Mouse (Mus musculus) thymus, adult 2 months (tissue): ENCODE data around the gene Dapl1. TPM values are rescaled to one million over a fixed set of nuclear protein-coding genes. Genes with fewer than 3 reads are reported as not detected.

Experiments
- DNase-seq: peaks from one replicate; pipeline ENCODE4 v3.0.0; 2021
- H3K27ac ChIP-seq: fragments of 200-500 bp; 2 replicates; pipeline ENCODE4 v1.5.1; 2012; ENCODE audit warnings: low read length, control low read depth; ENCODE audit not compliant: control insufficient read depth, insufficient read depth
- H3K27me3 ChIP-seq: fragments of 200-500 bp; 2 replicates; pipeline ENCODE4 v1.6.1; 2012; ENCODE audit warnings: mild to moderate bottlenecking, low read length, moderate library complexity, mixed read lengths; ENCODE audit not compliant: control insufficient read depth, insufficient read depth
- H3K36me3 ChIP-seq: fragments of 200-500 bp; 2 replicates; pipeline ENCODE4 v1.6.1; 2012; ENCODE audit warnings: mild to moderate bottlenecking, low read length, moderate library complexity; ENCODE audit not compliant: control insufficient read depth, insufficient read depth
- H3K4me1 ChIP-seq: fragments of 200-500 bp; replicated peaks from 2 replicates; pipeline ENCODE4 v1.6.1; 2012; ENCODE audit warnings: low read length; ENCODE audit not compliant: control insufficient read depth, insufficient read depth
- H3K4me3 ChIP-seq: fragments of 200-500 bp; 2 replicates; pipeline ENCODE4 v1.5.1; 2012; ENCODE audit warnings: mild to moderate bottlenecking, low read length, control low read depth, moderate library complexity; ENCODE audit not compliant: control insufficient read depth, insufficient read depth
- CTCF ChIP-seq: fragments of 200-500 bp; IDR thresholded peaks from 2 replicates; pipeline ENCODE4 v1.5.1; 2012; ENCODE audit warnings: mild to moderate bottlenecking, control low read depth, low read length, moderate library complexity, borderline replicate concordance; ENCODE audit not compliant: control insufficient read depth, poor library complexity, insufficient read depth; ENCODE audit errors: extremely low read depth
- POLR2A ChIP-seq: fragments of 200-500 bp; IDR thresholded peaks from 2 replicates; pipeline ENCODE4 v1.6.1; 2012; ENCODE audit warnings: mild to moderate bottlenecking, low read length, control low read depth, moderate library complexity; ENCODE audit not compliant: control insufficient read depth, poor library complexity, insufficient read depth; ENCODE audit errors: extremely low read depth
- WGBS: fragments of 180-500 bp; shearing (Covaris S2); methylation state at CpG from one replicate; pipeline ENCODE4 v1.1.7; 2018; 5-methylcytosine and 5-hydroxymethylcytosine counted together
- polyA plus RNA-seq: library from polyadenylated mRNA; depleted of rRNA; stranded (reverse); fragments of >200 nt; gene quantifications from 2 replicates; pipeline ENCODE4 v1.2.3, GENCODE M21; 2012

Dapl1 gene
- polyA plus RNA-seq, 1 experiment, result 4.7 TPM

DNA sequence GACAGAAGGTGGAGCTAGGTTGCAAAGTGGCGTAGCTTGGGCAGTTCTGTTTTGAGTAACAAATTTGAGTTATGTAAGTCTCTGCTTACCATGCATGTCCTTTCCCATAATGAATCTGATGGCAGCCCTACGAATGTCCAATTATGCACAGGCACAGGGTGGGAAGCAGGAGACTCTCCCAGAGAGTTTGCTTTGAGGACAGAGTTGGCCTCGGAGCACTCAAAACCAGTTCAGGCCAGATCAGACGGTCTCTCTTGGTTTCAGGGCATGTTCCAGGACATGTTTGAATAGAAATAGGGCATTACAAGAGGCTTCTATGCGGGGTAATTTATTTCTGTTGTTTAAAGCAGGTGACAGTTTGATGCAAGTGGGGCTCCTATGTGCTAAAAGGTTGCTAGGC lies 42.8 kb upstream of the Dapl1 start:
- DNase-seq, result no peak
- Histone ChIP-seq H3K4me1 (peaks cover 15% of the 10 kb centered on the region), H3K27ac (no peak overlapping the region), H3K27me3 (no peaks in the 10 kb centered on the region), H3K36me3 (no peaks in the 10 kb centered on the region), H3K4me3 (no peak overlapping the region)
- TF ChIP-seq POLR2A, result no peak
- TF ChIP-seq CTCF, result no peak
- 91% methylated on average over 5 of the region's 5 CpGs for WGBS

GRCm38 (mm10) chr2:59446671-59447070 lies 37.8 kb upstream of the Dapl1 start:
- no peaks in the 10 kb centered on the region for H3K27me3 ChIP-seq
- no peak overlapping the region for H3K4me3 ChIP-seq
- 85% methylated on average over 6 of the region's 6 CpGs for WGBS
- TF ChIP-seq POLR2A, result no peak
- no peak for TF ChIP-seq CTCF
- no peaks in the 10 kb centered on the region for H3K4me1 ChIP-seq
- no peaks in the 10 kb centered on the region for H3K36me3 ChIP-seq
- DNase-seq, result no peak
- no peak overlapping the region for H3K27ac ChIP-seq

DNA sequence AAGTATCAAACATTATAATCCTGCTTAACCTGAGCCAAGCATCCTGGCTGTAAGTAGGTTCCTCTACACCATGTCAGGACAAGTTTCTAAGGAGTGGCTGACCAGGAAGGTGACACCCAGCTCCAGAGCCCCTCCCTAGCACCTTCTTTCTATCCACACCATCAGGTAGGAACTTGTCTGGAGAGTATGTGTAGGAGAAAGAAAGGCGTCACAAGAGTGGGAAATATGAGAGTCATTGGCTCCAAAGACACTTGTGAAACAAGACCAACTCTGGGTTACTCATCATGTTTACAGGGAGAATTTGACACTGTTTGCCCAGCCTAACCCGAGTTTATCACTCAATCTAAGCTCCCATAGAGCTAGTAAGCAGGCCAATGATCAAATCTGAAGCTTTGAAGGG lies 36.7 kb upstream of the Dapl1 start:
- 83% methylated on average over 2 of the region's 2 CpGs for WGBS

GRCm38 (mm10) chr2:59448516-59448915 lies 35.9 kb upstream of the Dapl1 start:
- no peaks in the 10 kb centered on the region for H3K27me3 ChIP-seq
- no peaks in the 10 kb centered on the region for H3K4me1 ChIP-seq
- H3K36me3 ChIP-seq, result no peaks in the 10 kb centered on the region
- DNase-seq, result no peak
- no peak overlapping the region for H3K4me3 ChIP-seq
- TF ChIP-seq CTCF (no peak), POLR2A (no peak)
- H3K27ac ChIP-seq, result no peak overlapping the region
- 94% methylated on average over 3 of the region's 3 CpGs for WGBS

More for the DNA sequence above, 36.7 kb upstream of the Dapl1 start:
- Histone ChIP-seq H3K4me3 (no peak overlapping the region), H3K36me3 (no peaks in the 10 kb centered on the region), H3K27ac (no peak overlapping the region), H3K4me1 (no peaks in the 10 kb centered on the region), H3K27me3 (no peaks in the 10 kb centered on the region)
- no peak for DNase-seq
- TF ChIP-seq POLR2A, result no peak
- no peak for TF ChIP-seq CTCF

- 89% methylated on average over 4 of the region's 4 CpGs for WGBS
- Histone ChIP-seq H3K27ac (no peak overlapping the region), H3K4me3 (no peak overlapping the region), H3K36me3 (no peaks in the 10 kb centered on the region), H3K4me1 (no peaks in the 10 kb centered on the region), H3K27me3 (no peaks in the 10 kb centered on the region)
- DNase-seq, result no peak
- TF ChIP-seq POLR2A (no peak), CTCF (no peak)
These were observed 35.5 kb upstream of the Dapl1 start for GRCm38 (mm10) chr2:59448921-59449320.

DNA sequence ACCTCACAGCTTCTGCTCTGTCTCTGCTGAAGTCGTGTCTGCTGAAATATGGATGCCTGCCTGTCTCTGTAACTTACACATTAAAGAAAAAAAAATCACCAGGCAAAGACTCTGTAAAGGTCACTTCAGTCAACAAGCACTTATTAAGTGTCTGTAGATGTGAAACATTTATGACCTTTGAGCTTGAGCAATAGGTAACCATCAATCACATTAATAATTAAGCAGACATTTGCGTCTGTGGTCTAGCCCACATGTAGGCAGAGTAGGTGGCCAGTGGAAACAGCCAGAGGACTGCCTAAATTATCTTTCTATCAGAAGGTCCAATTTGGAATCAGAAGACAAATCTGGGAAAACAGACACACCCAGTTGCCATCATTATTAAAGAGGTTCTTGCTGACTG lies 32.8 kb upstream of the Dapl1 start:
- no peaks in the 10 kb centered on the region for H3K4me1 ChIP-seq
- TF ChIP-seq CTCF, result no peak
- DNase-seq, result no peak
- H3K27me3 ChIP-seq, result no peaks in the 10 kb centered on the region
- no peak overlapping the region for H3K4me3 ChIP-seq
- 99% methylated on average over 2 of the region's 2 CpGs for WGBS
- H3K27ac ChIP-seq, result no peak overlapping the region
- H3K36me3 ChIP-seq, result no peaks in the 10 kb centered on the region

DNA sequence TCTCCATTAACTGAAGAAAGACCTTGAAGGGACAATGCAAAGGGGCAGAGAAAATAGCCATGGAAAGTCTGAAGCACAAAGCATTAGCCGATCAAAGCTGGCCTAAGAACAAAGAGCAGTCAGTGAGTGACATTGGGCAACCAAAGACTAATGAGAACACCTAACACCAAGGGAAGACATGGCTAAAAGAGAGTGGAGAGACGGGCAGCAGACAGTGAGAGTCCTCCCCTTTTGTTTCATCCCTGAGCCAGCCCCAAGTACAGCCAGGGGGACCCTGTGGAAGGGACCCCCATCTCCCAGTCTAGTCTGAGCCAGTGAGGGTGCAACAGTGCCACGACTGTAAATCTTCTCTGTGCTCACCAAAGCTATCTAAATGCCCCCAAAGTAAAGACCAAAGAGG lies 32.4 kb upstream of the Dapl1 start:
- H3K4me1 ChIP-seq, result no peaks in the 10 kb centered on the region
- no peaks in the 10 kb centered on the region for H3K36me3 ChIP-seq
- no peak for TF ChIP-seq CTCF
- no peak for TF ChIP-seq POLR2A
- no peak overlapping the region for H3K4me3 ChIP-seq
- 88% methylated on average over 3 of the region's 3 CpGs for WGBS
- no peak overlapping the region for H3K27ac ChIP-seq
- no peak for DNase-seq
- H3K27me3 ChIP-seq, result no peaks in the 10 kb centered on the region
